Mouse (Mus musculus) testis, adult 2 months (tissue): ENCODE data around the gene Asdurf. TPM values are rescaled to one million over a fixed set of nuclear protein-coding genes. Genes with fewer than 3 reads are reported as not detected.
"Not testable (repeated sequence)": the region's sequence is repeated elsewhere in the genome, so short reads cannot be mapped to it uniquely, and the experiment has no call there.

ENCODE experiments used
- H3K27ac ChIP-seq: fragments of 200-500 bp; 2 replicates; pipeline ENCODE4 v1.5.1; 2012; ENCODE audit warnings: low read depth, low read length; ENCODE audit not compliant: control insufficient read depth, insufficient read depth
- H3K27me3 ChIP-seq: fragments of 200-500 bp; 2 replicates; pipeline ENCODE4 v1.6.1; 2012; ENCODE audit warnings: mild to moderate bottlenecking, low read length, moderate library complexity; ENCODE audit not compliant: control insufficient read depth, insufficient read depth
- H3K36me3 ChIP-seq: fragments of 200-500 bp; 2 replicates; pipeline ENCODE4 v1.6.1; 2012; ENCODE audit warnings: mild to moderate bottlenecking, low read length; ENCODE audit not compliant: control insufficient read depth, insufficient read depth
- H3K4me1 ChIP-seq: fragments of 200-500 bp; 2 replicates; pipeline ENCODE4 v1.6.1; 2012; ENCODE audit warnings: low read length; ENCODE audit not compliant: control insufficient read depth, insufficient read depth
- H3K4me3 ChIP-seq: fragments of 200-500 bp; 2 replicates; pipeline ENCODE4 v1.5.1; 2012; ENCODE audit warnings: low read depth, mild to moderate bottlenecking, low read length, moderate library complexity, mixed read lengths; ENCODE audit not compliant: control insufficient read depth
- CTCF ChIP-seq: fragments of 200-500 bp; IDR thresholded peaks from 2 replicates; pipeline ENCODE4 v1.5.1; 2012; ENCODE audit warnings: low read depth, mild to moderate bottlenecking, inconsistent platforms, low read length, moderate library complexity; ENCODE audit not compliant: control insufficient read depth, insufficient read depth, insufficient replicate concordance
- POLR2A ChIP-seq: fragments of 200-500 bp; IDR thresholded peaks from 2 replicates; pipeline ENCODE4 v1.6.1; 2012; ENCODE audit warnings: low read depth, mild to moderate bottlenecking, inconsistent platforms, low read length, moderate library complexity; ENCODE audit not compliant: control insufficient read depth
- polyA plus RNA-seq: library from polyadenylated mRNA; depleted of rRNA; stranded (reverse); fragments of >200 nt; gene quantifications from 2 replicates; pipeline ENCODE4 v1.2.3, GENCODE M21; 2012

The Asdurf gene
- polyA plus RNA-seq, 1 experiment, result not detected

- Histone ChIP-seq H3K4me1 (no peaks in the 10 kb centered on the region), H3K4me3 (no peak overlapping the region), H3K27ac (no peak overlapping the region), H3K27me3 (no peaks in the 10 kb centered on the region), H3K36me3 (no peaks in the 10 kb centered on the region)
- TF ChIP-seq POLR2A, result no peak
- TF ChIP-seq CTCF, result no peak
Measured at GRCm38 (mm10) chr1:53341071-53341470, 11.3 kb downstream of the Asdurf start.

- not testable (repeated sequence) for H3K36me3 ChIP-seq, H3K4me3 ChIP-seq, H3K27ac ChIP-seq, H3K27me3 ChIP-seq, H3K4me1 ChIP-seq
Measured at GRCm38 (mm10) chr1:53337403-53337802, 15.0 kb downstream of the Asdurf start.

GRCm38 (mm10) chr1:53335465-53335864 lies 17.0 kb downstream of the Asdurf start:
- Histone ChIP-seq H3K27me3 (no peaks in the 10 kb centered on the region), H3K27ac (no peak overlapping the region), H3K4me3 (no peak overlapping the region), H3K36me3 (no peaks in the 10 kb centered on the region), H3K4me1 (no peaks in the 10 kb centered on the region)
- no peak for TF ChIP-seq POLR2A

- H3K4me1 ChIP-seq, H3K27ac ChIP-seq, H3K4me3 ChIP-seq, H3K27me3 ChIP-seq, H3K36me3 ChIP-seq: not testable (repeated sequence)
Measured at GRCm38 (mm10) chr1:53333527-53333926, 18.9 kb downstream of the Asdurf start.

GRCm38 (mm10) chr1:53324827-53325494 lies 27.5 kb downstream of the Asdurf start:
- no peak overlapping the region for H3K27ac ChIP-seq
- no peak overlapping the region for H3K4me3 ChIP-seq
- TF ChIP-seq POLR2A, result no peak
- no peak for TF ChIP-seq CTCF
- H3K36me3 ChIP-seq, result no peaks in the 10 kb centered on the region; the same call in none of the 2 replicates
- H3K4me1 ChIP-seq, result no peaks in the 10 kb centered on the region
- H3K27me3 ChIP-seq, result no peaks in the 10 kb centered on the region

GRCm38 (mm10) chr1:53324277-53324676 lies 28.1 kb downstream of the Asdurf start:
- H3K27ac ChIP-seq, result no peak overlapping the region
- no peak for TF ChIP-seq CTCF
- TF ChIP-seq POLR2A, result no peak
- no peaks in the 10 kb centered on the region for H3K4me1 ChIP-seq
- H3K4me3 ChIP-seq, result no peak overlapping the region
- no peaks in the 10 kb centered on the region for H3K27me3 ChIP-seq
- no peaks in the 10 kb centered on the region; the same call in none of the 2 replicates for H3K36me3 ChIP-seq

- Histone ChIP-seq H3K36me3 (no peaks in the 10 kb centered on the region; the same call in none of the 2 replicates), H3K4me3 (no peak overlapping the region), H3K27ac (no peak overlapping the region), H3K4me1 (no peaks in the 10 kb centered on the region), H3K27me3 (no peaks in the 10 kb centered on the region)
- TF ChIP-seq POLR2A, result no peak
- TF ChIP-seq CTCF, result no peak
Measured at GRCm38 (mm10) chr1:53323254-53323653, 29.2 kb downstream of the Asdurf start.

- no peak overlapping the region for H3K27ac ChIP-seq
- H3K36me3 ChIP-seq, result no peaks in the 10 kb centered on the region; the same call in none of the 2 replicates
- H3K27me3 ChIP-seq, result no peaks in the 10 kb centered on the region
- H3K4me1 ChIP-seq, result no peaks in the 10 kb centered on the region
- no peak for TF ChIP-seq POLR2A
- TF ChIP-seq CTCF, result no peak
- no peak overlapping the region for H3K4me3 ChIP-seq
Measured at GRCm38 (mm10) chr1:53321662-53322344, 30.6 kb downstream of the Asdurf start.
